Mouse (Mus musculus): ENCODE data around the gene Ascl2.

Gene Ascl2

DNA sequence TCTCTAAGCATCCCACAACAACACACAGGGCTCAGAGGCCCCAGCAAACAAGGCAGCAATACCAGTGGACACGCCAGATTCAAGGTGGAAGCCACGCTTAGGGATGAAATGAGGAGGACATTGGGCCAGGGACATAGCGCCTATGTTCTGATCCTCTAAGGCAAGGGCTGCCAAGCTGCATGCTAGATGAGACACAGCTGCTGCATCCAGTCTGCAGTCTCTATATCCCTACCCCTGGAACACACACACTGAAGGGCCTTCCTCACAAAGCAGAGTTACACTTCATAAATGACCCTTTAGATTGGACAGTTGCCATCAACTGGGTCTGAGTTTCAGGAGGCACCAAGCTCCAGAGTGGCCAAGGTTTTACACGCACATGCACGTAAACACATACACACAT lies 51.4 kb downstream of the Ascl2 start:
- DNase-seq (ENCODE audit: low read depth, low spot score) = no peak

All from R1 (cell line).